Mouse (Mus musculus): ENCODE results near the gene Abca13.

Abca13 gene

GRCm38 (mm10) chr11:9533658-9534202, 342.0 kb downstream of the Abca13 start:
- no peak for DNase-seq (ENCODE audit: low spot score)

- no peak for DNase-seq (ENCODE audit: low spot score)
Measured at GRCm38 (mm10) chr11:9536811-9537210, 345.1 kb downstream of the Abca13 start.

DNA sequence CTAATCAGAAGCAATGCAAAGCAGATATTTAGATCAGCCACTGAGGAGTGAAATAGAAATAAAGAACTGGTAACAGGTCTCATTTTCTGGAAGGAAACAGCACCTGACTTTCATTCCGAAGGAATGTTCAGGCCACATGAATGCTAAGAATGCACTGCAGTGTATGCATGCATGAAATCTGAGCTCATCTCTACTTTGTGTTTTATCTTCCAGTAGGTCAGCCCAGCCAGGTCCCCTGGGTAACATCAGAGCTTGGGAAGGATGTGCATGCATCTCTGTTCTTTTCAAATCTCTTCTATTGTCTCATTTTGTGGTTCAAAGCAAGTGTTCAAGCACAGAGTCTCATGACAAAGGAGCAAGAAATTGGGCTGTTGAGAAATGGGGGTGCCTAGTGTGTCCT, 346.6 kb downstream of the Abca13 start:
- DNase-seq (ENCODE audit: low spot score): no peak

GRCm38 (mm10) chr11:9560026-9560425, 368.3 kb downstream of the Abca13 start:
- no peak for DNase-seq (ENCODE audit: low spot score)

DNA sequence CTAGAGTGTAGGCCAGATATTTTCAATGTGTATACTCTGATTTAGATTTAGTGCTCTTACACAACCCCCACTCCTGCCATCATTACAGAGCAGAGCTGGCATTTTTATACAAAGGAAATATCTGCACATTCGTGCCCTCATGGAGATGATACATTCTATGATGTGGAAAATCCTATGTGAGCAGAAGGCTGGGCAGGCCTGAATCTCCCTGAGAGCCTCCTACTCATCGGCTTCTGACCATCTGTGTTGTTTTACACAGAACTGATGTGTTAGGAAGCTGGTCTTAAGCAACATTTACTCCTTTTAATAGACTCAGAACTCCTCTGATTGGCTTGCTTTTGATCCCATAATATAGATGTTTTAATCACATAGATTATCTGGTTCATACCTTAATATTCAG, 376.6 kb downstream of the Abca13 start:
- no peak for DNase-seq (ENCODE audit: low spot score)

- DNase-seq (ENCODE audit: low spot score): no peak
Measured at GRCm38 (mm10) chr11:9570319-9570718, 378.6 kb downstream of the Abca13 start.

GRCm38 (mm10) chr11:9574894-9575293, 383.2 kb downstream of the Abca13 start:
- no peak for DNase-seq (ENCODE audit: low spot score)

DNA sequence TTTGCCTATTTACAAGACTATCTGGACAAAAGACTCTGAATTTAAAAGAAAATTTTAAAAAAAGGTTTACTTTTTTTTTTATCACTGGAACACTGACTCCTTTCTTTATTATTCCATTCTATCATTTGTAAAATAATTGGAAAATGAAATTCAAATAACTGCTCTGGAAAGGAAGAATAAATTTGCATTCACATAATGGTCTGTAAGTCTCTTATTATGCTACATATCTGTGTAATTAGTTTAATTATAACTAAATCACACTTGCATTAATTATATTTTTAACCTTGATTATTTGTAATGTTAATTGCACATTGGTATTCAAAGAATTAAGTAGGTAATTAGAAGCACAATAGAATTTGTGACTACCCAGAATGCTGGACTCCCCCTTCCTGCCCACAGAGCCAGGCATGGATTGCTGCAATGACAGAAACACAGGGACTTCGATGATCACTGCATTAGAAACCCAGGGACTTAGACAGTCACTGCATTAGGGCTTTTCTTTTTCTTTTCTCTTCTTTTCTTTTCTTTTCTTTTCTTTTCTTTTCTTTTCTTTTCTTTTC, 400.1 kb downstream of the Abca13 start:
- no peak for DNase-seq (ENCODE audit: low spot score)

- no peak for DNase-seq (ENCODE audit: low spot score)
Measured at GRCm38 (mm10) chr11:9597299-9597698, 405.6 kb downstream of the Abca13 start.

DNA sequence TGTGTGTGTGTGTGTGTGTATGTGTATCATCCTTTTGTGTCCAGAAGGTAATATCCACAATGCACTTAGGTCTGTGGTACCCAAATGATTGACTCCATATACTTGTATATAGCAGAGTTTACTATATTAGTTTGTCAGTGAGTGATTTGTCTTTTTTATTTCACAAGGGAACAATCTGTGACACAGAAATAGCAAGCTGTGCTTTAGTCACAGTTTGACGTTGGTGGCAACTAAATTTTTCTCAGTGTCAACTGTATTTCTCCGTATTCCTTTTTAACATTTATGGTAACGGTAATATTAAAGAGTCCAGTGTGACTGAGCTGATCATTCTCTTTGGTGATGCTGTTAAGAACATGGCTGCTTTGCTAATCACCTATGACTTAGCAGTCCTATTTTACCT, 409.4 kb downstream of the Abca13 start:
- DNase-seq (ENCODE audit: low spot score): no peak

- no peak for DNase-seq (ENCODE audit: low spot score)
Measured at GRCm38 (mm10) chr11:9602137-9602536, 410.4 kb downstream of the Abca13 start.

DNA sequence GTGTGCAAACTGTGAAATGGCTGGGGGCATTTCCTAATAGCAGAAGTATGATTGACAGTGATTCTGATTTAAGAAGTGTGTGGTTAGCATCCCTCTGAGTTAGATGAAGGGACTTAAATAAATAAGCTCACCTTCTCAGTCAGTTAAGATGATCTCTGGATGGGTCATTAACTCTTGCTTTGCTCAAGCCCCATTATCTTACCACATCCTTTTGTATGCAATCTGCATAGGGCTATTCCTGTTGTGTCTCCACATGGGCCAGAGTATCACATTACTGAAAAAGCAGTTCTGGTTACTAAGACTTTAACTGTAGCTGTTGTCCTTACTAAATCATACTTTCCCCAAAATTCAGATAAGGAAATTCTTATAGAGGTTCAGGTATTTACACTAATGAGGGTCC, 416.5 kb downstream of the Abca13 start:
- no peak for DNase-seq (ENCODE audit: low spot score)

DNA sequence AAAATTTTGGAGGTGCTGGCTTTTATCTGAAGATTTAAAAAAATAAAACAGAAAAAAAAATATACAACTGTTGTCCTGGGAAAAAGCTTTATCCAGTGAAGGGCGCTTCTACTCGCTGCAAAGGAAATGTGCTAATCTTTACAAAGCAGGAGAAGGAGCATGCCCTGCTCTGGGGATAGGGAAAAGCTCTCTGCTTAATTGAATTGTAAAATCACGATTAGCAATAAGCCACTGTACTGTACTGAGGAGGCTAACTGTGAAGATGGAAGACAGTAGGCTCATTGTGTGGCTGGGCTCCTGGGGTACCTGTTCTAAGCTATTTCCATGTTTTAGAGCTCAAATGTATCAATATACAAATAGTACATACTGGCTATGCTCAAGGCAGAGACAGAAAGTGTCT, 417.3 kb downstream of the Abca13 start:
- no peak for DNase-seq (ENCODE audit: low spot score)

GRCm38 (mm10) chr11:9616133-9616532, 424.4 kb downstream of the Abca13 start:
- no peak for DNase-seq (ENCODE audit: low spot score)

DNA sequence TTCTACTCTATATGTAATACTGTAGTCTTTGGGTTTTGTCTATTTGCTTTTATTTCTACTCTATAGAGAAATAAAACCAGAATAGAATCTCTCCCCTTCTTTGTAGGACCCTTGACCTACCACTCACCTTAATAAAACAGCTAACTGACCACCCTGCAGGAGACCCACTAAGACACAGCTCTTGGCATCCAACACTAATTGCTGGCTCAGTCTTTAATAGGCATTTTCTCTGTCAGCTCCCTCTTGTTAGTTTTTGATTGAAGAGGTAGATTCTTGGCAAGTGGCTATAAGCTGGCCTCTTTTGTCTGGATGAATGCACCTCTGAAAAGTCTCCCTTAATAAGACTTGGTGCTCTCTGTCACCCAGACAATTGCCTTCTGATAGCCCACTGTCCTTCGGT, 424.9 kb downstream of the Abca13 start:
- no peak for DNase-seq (ENCODE audit: low spot score)

DNA sequence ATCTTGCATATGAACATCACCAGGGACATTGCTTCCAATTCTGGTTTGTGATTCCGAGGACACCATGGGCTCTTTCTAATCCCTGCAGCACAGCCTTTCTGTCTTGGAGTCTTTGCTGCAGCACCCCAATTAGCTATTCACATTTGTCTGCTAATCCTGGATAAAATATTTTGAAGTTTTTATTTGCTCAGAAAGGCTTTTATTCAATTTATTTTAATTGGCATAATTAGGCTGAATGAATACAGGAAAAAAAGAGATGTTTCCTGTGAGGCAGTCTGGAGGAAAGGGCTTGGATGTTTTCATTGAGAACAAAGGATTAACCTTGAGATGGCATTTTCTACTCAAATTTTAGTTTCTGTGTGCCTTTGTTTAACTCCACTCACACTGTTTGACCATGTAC, 428.2 kb downstream of the Abca13 start:
- no peak for DNase-seq (ENCODE audit: low spot score)

- DNase-seq (ENCODE audit: low spot score): no peak
Measured at GRCm38 (mm10) chr11:9622888-9623287, 431.1 kb downstream of the Abca13 start.

- no peak for DNase-seq (ENCODE audit: low spot score)
Measured at GRCm38 (mm10) chr11:9624753-9625152, 433.0 kb downstream of the Abca13 start.

GRCm38 (mm10) chr11:9625812-9626211, 434.1 kb downstream of the Abca13 start:
- DNase-seq (ENCODE audit: low spot score): no peak

- no peak for DNase-seq (ENCODE audit: low spot score)
Measured at GRCm38 (mm10) chr11:9647272-9647671, 455.5 kb downstream of the Abca13 start.

DNA sequence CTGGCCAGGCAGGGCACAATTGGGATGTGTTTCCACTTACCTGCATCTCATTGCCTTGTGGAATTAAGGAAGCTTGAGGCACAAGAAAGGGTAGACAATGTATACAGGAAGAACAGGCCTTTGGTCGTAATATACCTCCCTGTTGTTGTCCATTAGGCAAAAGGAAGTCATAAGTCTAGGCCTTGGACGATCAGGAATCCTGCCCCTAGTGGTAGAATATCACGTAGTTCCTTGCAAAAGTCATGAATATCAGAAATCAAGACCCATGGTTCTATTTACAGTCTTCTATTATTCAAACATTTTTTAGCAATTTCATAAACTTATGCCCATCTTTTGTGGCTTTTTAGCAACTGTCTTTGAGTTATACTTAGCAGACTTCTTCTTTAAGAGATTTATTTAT, 456.2 kb downstream of the Abca13 start:
- DNase-seq (ENCODE audit: low spot score): no peak

DNA sequence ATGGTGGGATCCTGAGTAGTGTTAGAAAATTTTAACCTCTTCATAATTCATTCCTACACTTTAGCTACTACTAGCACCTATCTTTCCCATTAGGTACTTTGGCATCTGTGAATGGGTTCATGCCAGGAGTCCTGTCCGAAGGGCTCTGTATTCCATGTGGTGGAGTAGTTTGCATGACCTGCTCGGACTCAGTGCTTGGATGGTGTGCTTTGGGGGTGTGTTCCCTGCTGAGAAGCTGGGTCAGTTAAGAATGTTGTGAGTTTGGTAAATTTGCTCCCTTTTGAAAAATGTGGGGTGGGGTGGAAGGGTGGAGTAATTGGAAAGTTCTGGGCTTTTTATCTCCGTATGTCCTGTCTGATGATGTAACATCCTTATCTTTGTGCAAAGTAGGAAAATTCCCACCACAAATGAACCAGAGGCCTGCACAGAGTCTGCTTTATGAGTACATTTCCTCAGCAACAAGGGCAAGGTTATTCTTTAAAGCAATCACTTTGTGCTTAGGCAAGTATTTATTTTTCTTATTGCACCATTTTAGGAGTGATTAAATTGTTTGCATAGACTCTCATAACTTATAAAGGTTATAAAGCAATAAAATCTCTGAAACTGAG, 475.0 kb downstream of the Abca13 start:
- no peak for DNase-seq (ENCODE audit: low spot score)

- DNase-seq (ENCODE audit: low spot score): no peak
Measured at GRCm38 (mm10) chr11:9669430-9669829, 477.7 kb downstream of the Abca13 start.

- DNase-seq (ENCODE audit: low spot score): no peak
Measured at GRCm38 (mm10) chr11:9684952-9685351, 493.2 kb downstream of the Abca13 start.
